Mouse (Mus musculus) fibroblast of lung, adult 2 months (primary cell): ENCODE results near the gene Tomm22.
"Not testable (repeated sequence)": the region's sequence is repeated elsewhere in the genome, so short reads cannot be mapped to it uniquely, and the experiment has no call there.

ENCODE experiments used
- DNase-seq: peaks from one replicate; pipeline ENCODE4 v3.0.0-alpha.2; 2011; ENCODE audit warnings: low read depth

The Tomm22 gene

GRCm38 (mm10) chr15:79670249-79670971 lies at the start of gene Tomm22:
Tomm22 (plus strand) TSS chr15:79670861.
- peak; percentile 81 for DNase-seq

DNA sequence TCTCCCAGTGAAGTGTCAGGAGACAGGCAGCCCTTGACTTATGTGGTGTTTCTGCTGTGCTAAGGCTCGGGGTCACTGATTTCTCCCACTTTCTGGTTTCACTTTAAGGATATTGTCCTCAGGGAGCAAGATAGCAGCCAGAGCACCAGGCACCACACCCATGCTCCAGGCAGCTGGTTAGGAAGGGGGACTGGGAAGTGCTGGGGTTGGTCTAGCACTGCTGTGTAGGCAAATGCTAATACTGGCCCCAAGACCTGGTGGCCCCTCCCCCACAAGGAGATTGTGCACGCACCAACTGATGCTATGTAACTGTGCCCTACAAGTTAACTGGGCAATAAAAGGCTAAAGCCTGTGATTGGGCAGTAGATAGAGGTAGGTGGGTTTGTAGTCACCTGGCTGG lies 40.2 kb upstream of the Tomm22 start:
- DNase-seq: no peak

- DNase-seq: no peak
Measured at GRCm38 (mm10) chr15:79641135-79641817, 29.4 kb upstream of the Tomm22 start.

DNA sequence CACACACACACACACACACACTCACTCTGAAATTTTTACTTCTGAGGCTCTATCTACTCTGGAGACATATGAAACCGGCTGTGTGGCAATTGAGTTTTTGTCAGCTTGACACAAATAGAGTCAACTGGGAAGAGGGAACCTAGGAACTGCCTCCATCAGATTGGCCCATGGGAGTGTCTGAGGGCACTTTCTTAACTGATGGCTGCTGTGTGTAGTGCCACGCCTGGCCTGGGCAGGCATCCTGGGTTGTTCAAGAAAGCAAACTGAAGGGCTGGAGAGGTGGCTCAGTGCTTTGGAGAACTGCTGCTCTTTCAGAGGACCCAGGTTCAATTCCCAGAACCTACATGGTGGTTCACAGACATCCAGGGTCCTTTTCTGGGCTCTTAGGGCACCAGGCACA lies 25.2 kb upstream of the Tomm22 start:
- no peak for DNase-seq

DNA sequence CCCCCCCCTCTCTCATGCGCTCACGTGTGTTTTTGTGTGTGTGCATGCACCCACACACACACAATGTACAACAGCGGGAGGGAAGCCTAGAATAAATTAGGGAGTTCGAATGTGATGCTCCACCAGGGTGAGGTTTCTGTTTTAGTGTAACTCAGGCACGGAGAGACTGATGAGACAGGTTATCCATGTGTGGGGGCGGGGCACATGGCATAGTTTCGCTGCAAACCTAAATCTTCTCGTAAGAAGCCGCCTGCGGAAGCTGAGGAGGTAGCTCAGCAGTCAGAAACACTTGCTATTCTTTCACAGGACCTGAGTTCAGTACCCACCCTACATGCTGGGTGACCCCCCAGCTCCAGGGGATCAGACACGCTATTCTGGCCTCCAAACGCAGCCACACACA lies 22.5 kb upstream of the Tomm22 start:
- no peak for DNase-seq

- DNase-seq: no peak
Measured at GRCm38 (mm10) chr15:79650569-79650968, 20.1 kb upstream of the Tomm22 start.

DNA sequence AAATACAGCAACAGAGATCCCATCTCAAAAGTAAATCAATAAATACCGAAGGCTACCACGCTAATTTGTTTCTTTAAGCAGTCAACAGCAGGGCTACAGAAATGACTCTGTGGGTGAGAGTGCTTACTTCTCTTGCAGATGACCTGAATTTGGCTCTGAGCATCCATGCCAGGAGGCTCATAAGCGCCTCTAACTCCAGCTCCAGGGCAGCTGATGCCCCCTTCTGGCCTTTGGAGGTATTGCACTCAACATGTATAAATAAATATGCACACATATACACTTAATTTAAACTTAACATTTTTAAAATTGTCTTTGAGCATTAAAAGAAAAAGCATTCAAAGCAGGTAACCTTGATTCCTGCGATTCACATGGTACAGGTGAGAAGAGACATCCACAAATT lies 19.2 kb upstream of the Tomm22 start:
- no peak for DNase-seq

DNA sequence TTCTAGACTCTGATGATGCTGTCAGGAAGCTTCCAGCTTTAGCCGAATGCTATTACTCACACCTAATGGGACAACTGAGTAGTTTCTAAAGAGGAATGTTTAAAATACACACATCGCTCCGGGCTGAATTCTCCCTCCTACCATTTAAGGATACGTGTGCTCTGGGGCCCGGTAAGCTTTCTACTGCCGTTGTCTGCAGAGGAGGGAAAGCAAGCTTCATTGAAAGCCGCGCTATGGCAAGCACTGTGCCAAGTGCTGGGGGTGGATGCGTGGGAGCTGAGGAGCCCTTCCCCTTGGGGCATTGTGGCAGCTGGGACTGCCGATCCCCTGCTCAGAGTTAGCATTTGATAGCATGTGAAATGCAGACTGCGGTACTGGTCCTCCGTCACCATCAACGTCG lies 14.2 kb upstream of the Tomm22 start:
- no peak for DNase-seq

- peak; percentile 64 for DNase-seq
Measured at GRCm38 (mm10) chr15:79657837-79658530, 12.7 kb upstream of the Tomm22 start.

DNA sequence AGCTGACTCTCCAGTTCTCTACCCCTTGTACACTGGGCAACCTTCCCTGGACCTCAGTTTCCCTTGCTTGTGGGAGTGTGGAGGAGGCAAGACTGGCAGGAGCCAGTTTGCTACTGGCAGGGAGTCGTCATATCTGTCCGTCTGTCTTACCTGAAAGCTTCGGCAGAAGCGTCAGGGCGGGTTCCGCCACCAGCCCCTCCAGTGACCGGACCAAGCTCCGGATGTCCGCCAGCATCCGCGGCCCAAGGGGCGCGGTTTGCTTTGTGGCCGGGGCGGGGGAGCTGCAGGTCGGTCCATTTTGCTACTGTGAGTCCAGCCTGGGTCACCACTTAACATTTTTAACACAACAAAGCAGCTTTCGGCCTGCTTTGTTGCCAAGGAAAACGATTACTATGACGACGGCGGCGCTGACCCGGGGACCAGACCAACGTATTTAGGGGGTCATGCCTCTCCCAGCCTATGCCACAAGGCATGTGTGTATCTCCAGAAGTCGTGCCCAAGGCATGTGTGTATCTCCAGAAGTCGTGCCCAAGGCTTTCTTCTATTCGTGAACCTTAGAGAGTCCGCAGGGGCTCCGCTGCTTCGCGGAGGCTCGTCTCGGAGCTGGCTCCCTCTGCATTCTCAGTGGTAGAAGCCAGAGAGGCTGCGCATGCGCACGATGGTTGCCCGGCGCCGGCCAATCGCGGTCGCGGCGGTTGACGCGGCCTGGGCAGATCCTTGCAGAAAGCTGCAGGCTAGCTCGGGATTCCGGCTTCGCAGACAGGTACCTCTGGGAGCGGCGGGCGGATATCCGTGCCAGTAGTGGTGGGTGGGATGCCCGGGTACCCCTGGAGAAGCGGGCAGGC lies 11.9 kb upstream of the Tomm22 start, which contains the start of the genes Fam227a and Cby1:
Gene Fam227a, minus strand, starts transcription at position 426 of the 845 bp plus-strand sequence.
Gene Cby1, plus strand, starts transcription at position 669 of the 845 bp plus-strand sequence.
- DNase-seq: peak; percentile 79

DNA sequence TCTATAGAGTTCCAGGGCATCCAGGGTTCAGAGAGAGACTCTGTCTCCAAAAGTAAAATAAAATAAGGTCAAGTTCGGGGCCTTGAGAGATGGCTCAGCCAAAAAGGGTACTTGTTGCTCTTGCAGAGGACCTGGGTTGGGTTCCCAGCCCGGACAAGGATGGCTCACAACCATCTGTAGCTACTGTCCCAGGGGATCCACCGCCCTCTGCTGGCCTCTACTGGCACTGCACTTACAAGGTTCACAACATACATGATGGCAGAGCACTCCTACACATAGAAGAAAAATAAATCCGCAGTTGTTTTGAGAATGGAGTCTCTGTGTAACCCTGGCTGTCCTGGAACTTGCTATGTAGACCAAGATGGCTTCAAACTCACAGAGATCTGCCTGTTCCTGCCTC lies 8.8 kb upstream of the Tomm22 start:
- DNase-seq: no peak

- no peak for DNase-seq
Measured at GRCm38 (mm10) chr15:79664666-79665065, 6.0 kb upstream of the Tomm22 start.

- no peak for DNase-seq
Measured at GRCm38 (mm10) chr15:79669195-79669594, 1.5 kb upstream of the Tomm22 start.

- no peak for DNase-seq
Measured at GRCm38 (mm10) chr15:79670972-79671299, 275 bp downstream of the Tomm22 start.

GRCm38 (mm10) chr15:79671828-79672348 lies 1.2 kb downstream of the Tomm22 start:
- DNase-seq: not testable (repeated sequence)

DNA sequence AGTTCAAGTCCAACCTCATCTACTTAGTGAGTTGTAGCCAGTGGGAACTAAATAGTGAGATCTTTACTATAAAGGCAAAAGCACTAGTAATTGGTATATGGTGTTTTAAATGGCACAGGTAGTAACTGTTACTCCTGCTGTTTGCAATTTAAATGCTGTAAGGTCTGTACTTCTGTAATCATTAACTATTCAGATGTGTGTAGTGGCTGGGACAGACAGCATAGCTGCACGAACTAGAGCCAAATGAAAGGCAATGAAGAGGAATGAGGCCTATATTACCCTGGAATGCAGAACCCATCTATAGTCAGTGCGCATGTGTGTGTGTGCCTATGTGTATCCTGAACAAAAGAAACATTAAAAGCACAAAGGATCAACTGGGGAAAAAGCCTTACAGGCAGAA lies 7.3 kb downstream of the Tomm22 start:
- DNase-seq: no peak

GRCm38 (mm10) chr15:79681973-79682372 lies 11.3 kb downstream of the Tomm22 start:
- no peak for DNase-seq

DNA sequence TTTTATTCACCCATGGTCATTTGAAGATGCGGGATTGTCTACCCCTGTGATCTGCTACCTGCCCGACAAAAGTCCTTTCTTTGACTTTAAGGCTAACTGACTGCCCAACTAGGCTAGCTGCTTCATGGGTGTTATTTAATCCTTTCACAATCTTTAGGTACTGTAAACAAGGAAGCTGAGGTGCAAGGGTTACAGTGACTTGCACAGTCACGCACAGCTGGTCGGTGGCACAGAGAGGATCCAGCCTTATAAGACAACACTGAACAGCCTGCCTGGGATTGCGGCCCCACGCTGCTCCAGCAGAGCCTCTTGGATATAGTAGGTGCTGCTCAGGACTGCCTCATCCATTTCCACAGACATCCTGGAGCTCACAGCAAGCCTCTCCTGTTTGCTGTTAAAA lies 12.5 kb downstream of the Tomm22 start:
- DNase-seq: no peak

DNA sequence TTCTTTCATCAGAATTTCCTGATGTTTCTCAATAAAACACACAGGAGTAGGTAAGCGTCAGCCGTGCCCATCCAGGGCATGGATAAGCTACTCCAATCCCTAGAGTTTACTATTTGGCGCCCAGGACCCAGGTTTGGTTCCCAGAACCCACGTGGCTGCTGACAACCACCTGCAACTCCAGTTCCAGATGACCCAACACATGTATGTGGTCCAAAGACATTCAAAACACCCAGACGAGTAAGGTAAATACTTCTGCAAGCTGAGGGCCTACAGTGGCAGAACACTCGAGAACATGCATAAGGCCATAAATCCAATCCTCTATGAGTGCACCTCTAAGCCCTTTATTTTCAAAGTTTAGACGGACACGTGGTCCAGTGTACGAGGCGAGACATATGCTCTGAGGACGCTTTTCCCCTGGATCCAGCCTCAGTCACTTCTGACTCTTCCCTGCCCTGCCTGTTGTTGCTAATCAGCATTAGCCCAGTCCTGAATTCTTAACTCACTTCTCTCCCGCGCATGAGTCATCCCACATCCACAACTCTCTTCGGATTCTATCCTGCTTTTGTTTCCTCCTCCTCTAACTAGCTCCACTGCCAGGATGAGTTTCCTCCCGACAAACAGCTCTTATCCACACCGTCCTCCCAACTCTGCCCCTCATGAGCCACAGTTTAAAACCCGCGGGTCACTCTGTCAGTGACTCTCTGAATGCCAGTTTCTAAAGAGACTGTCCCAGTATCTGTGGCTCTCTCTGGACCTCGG lies 13.2 kb downstream of the Tomm22 start:
- no peak for DNase-seq

DNA sequence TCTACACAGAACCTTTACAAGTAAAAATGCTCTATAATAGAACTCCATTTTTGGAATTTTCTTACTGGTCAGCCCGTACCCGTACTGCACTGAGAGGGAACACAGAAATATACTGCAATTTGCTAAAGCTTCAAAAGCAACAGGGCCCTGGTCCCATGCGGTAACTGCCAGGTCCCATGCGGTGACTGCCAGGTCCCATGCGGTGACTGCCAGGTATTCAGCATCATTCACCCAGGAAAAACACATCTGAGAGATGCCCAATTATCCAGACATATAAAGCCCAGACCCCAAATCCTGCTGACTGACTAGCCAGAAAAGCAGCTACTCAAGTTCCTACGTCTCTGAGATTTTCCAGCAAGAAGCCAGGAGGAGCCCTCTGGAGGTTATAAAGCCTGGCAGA lies 14.0 kb downstream of the Tomm22 start:
- DNase-seq: no peak

- DNase-seq: no peak
Measured at GRCm38 (mm10) chr15:79685141-79685641, 14.5 kb downstream of the Tomm22 start.
